Mouse (Mus musculus) stomach, embryonic 15.5 days (tissue): Measurements from ENCODE around the gene Clpp. TPM values are rescaled to one million over a fixed set of nuclear protein-coding genes. Genes with fewer than 3 reads are reported as not detected.

ENCODE experiments used
- ATAC-seq: fragments of 200-750 bp; cut with Nextera tagmentation; 2 replicates; pipeline ENCODE4 v1.8.0; 2017; ENCODE audit warnings: low read depth, moderate number of reproducible peaks, moderate TSS enrichment; ENCODE audit not compliant: insufficient read depth, low FRiP score
- H3K27ac ChIP-seq: fragments of 300-500 bp; sonication (generic); 2 replicates; pipeline ENCODE4 v1.5.1; 2015; ENCODE audit warnings: mild to moderate bottlenecking, inconsistent platforms
- H3K27me3 ChIP-seq: fragments of 300-500 bp; sonication (generic); replicated peaks from 2 replicates; pipeline ENCODE4 v1.6.1; 2015; ENCODE audit warnings: inconsistent platforms
- H3K36me3 ChIP-seq: fragments of 300-500 bp; sonication (generic); 2 replicates; pipeline ENCODE4 v1.6.1; 2015; ENCODE audit warnings: inconsistent platforms
- H3K4me1 ChIP-seq: fragments of 300-500 bp; sonication (generic); 2 replicates; pipeline ENCODE4 v1.6.1; 2015; ENCODE audit warnings: inconsistent platforms
- H3K4me2 ChIP-seq: fragments of 300-500 bp; sonication (generic); 2 replicates; pipeline ENCODE4 v1.6.1; 2015; ENCODE audit warnings: mild to moderate bottlenecking, inconsistent platforms
- H3K4me3 ChIP-seq: fragments of 300-500 bp; sonication (generic); replicated peaks from 2 replicates; pipeline ENCODE4 v1.5.1; 2015; ENCODE audit warnings: inconsistent platforms
- H3K9ac ChIP-seq: fragments of 300-500 bp; sonication (generic); 2 replicates; pipeline ENCODE4 v1.6.1; 2015; ENCODE audit warnings: inconsistent platforms
- H3K9me3 ChIP-seq: fragments of 300-500 bp; sonication (generic); 2 replicates; pipeline ENCODE4 v1.6.1; 2016; ENCODE audit warnings: inconsistent platforms
- WGBS: fragments of 180-500 bp; shearing (Covaris S2); methylation state at CpG from one replicate; pipeline ENCODE4 v1.1.7; 2015; 5-methylcytosine and 5-hydroxymethylcytosine counted together
- polyA plus RNA-seq: library from polyadenylated mRNA; unstranded; fragments of >200 nt; fragmentation: Nextera tagmentation; extraction: Ambion mirVana; gene quantifications from 2 replicates; pipeline ENCODE4 v1.2.1, GENCODE M21; 2015

Gene Clpp
- polyA plus RNA-seq, 1 experiment from 2014 or later = 144 TPM

DNA sequence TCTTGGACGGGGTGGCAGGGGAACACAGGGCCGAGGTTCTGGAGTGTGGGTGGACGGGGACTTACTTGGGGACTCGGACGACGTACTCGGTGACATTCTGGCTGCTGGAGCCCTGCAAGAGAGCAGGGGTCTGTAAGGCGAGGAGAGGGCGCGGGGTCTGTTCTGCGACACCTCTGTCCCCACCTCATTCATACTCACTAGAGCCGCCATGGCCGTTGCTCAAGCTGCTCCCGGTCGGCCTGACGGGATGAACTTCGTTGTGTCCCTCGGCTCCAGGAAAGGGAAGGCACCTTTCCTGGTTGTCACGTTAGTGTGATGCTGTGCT is 20.8 kb downstream of the Clpp start:
- Histone ChIP-seq H3K4me2 (peak overlapping the region; percentile 78), H3K4me1 (peaks cover 6% of the 10 kb centered on the region; the same call in 1 of the 2 replicates), H3K27me3 (no peaks in the 10 kb centered on the region), H3K36me3 (peaks cover 24% of the 10 kb centered on the region), H3K9ac (peak overlapping the region; percentile 70), H3K27ac (peak overlapping the region; percentile 64), H3K9me3 (no peaks in the 10 kb centered on the region), H3K4me3 (peak overlapping the region; percentile 70)
- WGBS = under 1% methylated on average over 19 of the region's 19 CpGs
- ATAC-seq = peak; percentile 15; the same call in 1 of the 2 replicates

DNA sequence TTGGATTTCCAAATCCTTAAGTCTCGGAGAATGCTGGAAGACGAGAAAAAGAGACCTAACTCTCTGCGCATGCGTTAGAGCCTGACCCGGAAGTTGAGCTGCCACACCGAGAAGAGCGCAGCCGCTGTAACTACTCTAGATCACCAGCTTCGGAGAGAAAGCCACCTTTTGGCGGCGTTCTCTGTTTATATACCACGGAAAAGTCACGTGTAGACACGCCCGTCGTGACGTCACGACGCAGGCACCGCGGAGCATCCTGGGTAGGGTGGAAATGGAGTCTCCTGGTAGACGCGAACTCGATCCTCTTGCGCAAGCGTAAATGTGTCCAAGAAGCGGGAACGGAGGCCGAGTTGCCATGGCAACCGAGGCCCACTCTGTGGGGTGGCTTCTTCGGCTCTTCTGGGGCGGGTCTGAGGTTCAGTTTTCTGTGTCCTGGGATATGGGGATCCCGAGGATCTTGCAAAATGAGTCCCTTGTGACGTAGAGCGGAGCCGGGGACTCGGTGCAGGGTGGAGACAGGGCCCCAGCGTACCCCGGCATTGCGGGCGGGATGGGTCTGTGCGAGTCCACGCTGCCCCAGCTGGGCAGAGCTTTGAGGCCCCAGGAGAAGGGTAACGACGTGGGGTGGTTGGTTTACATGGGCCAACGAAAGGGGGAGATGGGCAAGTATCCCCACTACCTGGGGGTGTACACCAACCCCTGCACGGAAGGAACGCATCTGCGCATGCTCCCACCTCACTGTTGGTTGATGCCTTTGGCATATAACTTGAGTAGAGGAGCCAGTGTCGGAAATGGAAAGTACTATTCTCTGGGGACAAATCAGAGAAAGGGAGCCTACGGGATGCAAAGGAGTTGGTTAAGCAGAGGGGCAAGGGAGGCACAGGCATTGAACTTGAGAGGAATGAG is 21.4 kb downstream of the Clpp start, which contains the start of the genes Gtf2f1 and Gm17949:
Gene Gtf2f1, minus strand, starts transcription at position 53 of the 906 bp plus-strand sequence.
Gene Gm17949, plus strand, starts transcription at position 234 of the 906 bp plus-strand sequence.
- peak within 1 kb of the TSS; percentile 70 for H3K4me3 ChIP-seq
- H3K4me1 ChIP-seq = peaks cover 6% of the 10 kb centered on the region; the same call in 1 of the 2 replicates
- peaks cover 18% of the 10 kb centered on the region for H3K36me3 ChIP-seq
- no peaks in the 10 kb centered on the region for H3K27me3 ChIP-seq
- peak within 1 kb of the TSS; percentile 70 for H3K9ac ChIP-seq
- H3K27ac ChIP-seq = peak within 1 kb of the TSS; percentile 94
- H3K9me3 ChIP-seq = no peaks in the 10 kb centered on the region
- WGBS = under 1% methylated on average over 51 of the region's 51 CpGs
- peak within 1 kb of the TSS; percentile 84 for H3K4me2 ChIP-seq
- ATAC-seq = peak; percentile 89

DNA sequence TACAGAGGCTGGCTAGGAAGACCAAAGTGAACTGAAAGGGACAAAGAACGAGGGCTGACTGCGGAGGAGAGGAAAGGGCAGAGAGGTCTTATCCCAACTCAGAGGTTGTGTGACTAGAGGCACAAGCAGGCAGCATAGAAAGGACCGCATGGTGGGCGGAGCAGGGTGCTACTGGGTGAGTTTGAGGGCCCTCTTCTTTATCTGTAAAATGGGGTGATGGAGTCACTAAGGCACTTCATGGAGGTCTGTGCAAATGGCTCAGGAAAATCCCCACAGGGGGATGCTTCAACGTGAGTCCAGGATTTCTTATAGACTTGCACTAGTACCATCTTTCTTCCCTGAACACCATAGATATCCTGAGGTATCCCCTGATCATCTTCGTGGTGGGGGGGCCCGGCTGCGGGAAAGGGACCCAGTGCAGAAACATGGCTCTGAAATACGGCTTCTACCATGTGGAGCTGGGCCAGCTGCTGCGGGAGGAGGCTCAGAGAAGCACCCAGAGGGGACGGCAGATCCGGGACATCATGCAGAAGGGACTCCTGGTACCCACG is 22.2 kb downstream of the Clpp start:
- Histone ChIP-seq H3K4me3 (peak overlapping the region; percentile 70), H3K36me3 (peaks cover 13% of the 10 kb centered on the region; the same call in 1 of the 2 replicates), H3K9ac (0 out of 2 replicates have a peak overlapping the region, but pooled peaks have one; percentile 50), H3K4me1 (peaks cover 6% of the 10 kb centered on the region; the same call in 1 of the 2 replicates), H3K4me2 (peak overlapping the region; percentile 84), H3K9me3 (no peaks in the 10 kb centered on the region), H3K27ac (peak overlapping the region; percentile 94), H3K27me3 (no peaks in the 10 kb centered on the region)
- ATAC-seq = no peak
- 65% methylated on average over 13 of the region's 13 CpGs for WGBS

DNA sequence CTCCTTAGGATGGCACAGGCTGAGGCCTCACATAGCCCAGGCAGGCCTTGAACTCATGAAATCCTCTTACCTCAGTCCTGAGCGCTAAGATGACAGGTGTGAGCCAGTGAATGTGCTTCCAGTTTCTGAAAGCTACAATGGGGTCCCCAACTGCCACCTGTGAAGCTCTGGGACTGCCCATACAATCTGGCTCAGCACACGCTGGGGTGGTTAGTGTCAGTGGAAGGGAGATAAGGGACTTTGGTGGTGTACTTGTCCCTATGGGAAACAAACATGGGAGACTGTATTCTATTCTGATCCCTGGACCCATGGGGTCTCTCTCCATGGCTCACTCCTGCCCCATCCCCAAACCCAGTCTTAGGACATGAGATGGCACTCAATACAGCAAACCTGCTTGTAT is 29.6 kb downstream of the Clpp start:
- no peaks in the 10 kb centered on the region for H3K27me3 ChIP-seq
- H3K9me3 ChIP-seq = no peaks in the 10 kb centered on the region
- no peak overlapping the region for H3K4me3 ChIP-seq
- H3K27ac ChIP-seq = no peak overlapping the region
- no peak overlapping the region for H3K9ac ChIP-seq
- ATAC-seq = peak; percentile 38; the same call in 1 of the 2 replicates
- WGBS = 83% methylated on average over 2 of the region's 2 CpGs
- no peaks in the 10 kb centered on the region for H3K4me1 ChIP-seq
- H3K36me3 ChIP-seq = peaks cover 44% of the 10 kb centered on the region
- H3K4me2 ChIP-seq = no peak overlapping the region

DNA sequence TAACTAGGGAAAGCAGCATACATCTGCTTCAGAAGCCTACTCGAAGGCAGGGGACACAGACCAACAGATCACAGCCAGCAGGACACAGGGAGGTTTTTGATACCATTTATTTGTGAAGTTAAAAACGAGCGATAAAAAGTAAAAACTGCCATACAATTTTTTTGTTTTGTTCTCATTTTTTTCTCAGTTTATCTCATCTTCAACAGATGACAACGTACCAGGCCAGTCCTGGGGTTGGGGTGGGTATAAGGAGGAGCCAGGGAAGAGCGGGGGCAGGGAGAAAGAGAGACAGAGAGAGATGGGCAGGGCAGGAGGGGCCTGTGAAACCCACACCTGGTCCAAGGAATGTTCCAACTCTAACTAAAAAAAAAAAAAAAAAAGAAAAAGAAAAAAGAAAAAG is 30.9 kb downstream of the Clpp start:
- H3K36me3 ChIP-seq = peaks cover 56% of the 10 kb centered on the region
- WGBS = 84% methylated on average over 5 of the region's 5 CpGs
- ATAC-seq = no peak

DNA sequence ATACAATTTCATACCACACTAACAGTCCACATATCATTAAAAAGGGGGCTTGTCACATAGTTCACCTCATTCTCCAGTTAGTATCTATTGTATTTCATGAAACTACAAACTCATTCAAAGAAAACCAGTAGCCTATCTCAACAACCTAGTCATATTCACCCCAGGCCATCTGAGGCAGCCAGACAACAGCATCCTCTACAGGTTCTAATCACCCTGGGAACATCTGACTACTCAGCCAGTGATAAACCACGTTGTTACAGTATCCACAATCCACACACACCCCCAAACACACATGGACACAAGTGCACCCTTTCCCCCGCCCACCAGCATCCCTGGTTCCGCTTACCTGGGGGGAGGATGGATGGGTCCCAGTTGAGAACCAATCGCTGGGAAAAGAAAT is 37.4 kb downstream of the Clpp start:
- H3K27me3 ChIP-seq = no peaks in the 10 kb centered on the region
- H3K4me1 ChIP-seq = peaks cover 17% of the 10 kb centered on the region
- H3K4me2 ChIP-seq = no peak overlapping the region
- WGBS = 89% methylated on average over 4 of the region's 4 CpGs
- no peak overlapping the region for H3K4me3 ChIP-seq
- no peak for ATAC-seq
- H3K9ac ChIP-seq = no peak overlapping the region
- peaks cover 61% of the 10 kb centered on the region for H3K36me3 ChIP-seq
- H3K27ac ChIP-seq = no peak overlapping the region
- no peaks in the 10 kb centered on the region for H3K9me3 ChIP-seq

More for the DNA sequence above, 30.9 kb downstream of the Clpp start:
- no peak overlapping the region for H3K9ac ChIP-seq
- no peak overlapping the region for H3K4me3 ChIP-seq
- no peaks in the 10 kb centered on the region for H3K9me3 ChIP-seq
- H3K4me2 ChIP-seq = no peak overlapping the region
- H3K27me3 ChIP-seq = no peaks in the 10 kb centered on the region
- H3K27ac ChIP-seq = no peak overlapping the region
- no peaks in the 10 kb centered on the region for H3K4me1 ChIP-seq

DNA sequence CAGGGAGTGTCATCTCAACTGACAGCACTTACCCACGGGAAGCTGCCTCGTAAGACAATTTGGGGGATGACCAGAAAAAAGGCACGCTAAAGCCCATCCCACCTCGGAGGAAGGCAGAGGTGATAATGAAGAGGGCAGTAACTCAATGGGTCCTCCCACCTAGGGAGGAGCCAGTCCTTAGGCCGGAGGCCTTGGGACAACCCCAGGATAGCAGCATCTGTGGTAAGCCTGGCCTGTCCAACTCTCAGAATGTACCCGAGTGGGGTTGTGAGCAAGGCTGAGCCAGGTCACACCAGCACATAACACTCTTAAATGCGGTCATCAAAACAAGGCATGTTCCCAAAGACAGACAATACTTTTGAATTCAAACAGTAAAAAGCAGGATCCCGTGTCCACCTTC is 39.6 kb downstream of the Clpp start:
- Histone ChIP-seq H3K4me2 (peak overlapping the region; percentile 76), H3K9me3 (no peaks in the 10 kb centered on the region), H3K4me1 (peaks cover 17% of the 10 kb centered on the region), H3K36me3 (peaks cover 39% of the 10 kb centered on the region), H3K27me3 (no peaks in the 10 kb centered on the region), H3K27ac (no peak overlapping the region), H3K4me3 (peak overlapping the region; percentile 97), H3K9ac (0 out of 2 replicates have a peak overlapping the region, but pooled peaks have one; percentile 100)
- WGBS = 26% methylated on average over 8 of the region's 8 CpGs
- no peak for ATAC-seq

DNA sequence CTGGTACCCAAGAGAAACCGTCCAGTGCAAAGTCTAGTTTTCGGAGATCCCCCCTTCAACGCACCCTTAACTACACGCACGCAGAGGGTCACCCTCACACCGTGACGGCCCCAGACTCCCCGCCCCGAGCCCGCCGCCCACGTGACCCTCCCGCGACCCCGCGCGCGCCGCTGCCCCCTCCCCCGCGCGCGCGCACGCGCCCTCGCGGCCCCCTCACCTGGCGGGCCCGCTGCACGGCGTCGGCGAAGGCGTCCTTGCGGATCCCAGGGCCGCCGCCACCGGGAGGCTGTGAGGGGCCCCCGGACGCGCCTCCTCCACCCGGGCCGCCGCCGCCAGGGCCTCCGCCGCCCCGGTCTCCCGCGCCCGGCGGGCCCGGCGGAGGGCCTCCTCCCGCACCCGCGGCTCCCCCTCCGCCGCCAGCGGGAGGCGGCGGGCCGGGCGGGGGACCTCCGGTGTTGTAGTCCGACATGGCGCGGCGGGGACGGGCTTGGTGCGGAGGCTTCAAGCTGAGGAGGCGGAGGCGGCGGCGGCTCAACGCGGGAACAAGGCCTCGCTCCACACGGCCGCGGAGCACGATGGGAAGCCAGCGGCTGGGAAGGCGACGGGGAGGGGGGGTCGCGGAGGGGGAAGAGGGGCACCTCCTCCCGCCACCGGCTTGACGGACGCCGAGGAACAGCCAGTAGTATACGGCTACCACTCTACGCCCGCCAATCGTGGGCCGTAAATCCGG is 41.0 kb downstream of the Clpp start, which contains the start of gene Khsrp:
Gene Khsrp, minus strand, starts transcription at position 592 of the 730 bp plus-strand sequence.
- H3K27ac ChIP-seq = peak within 1 kb of the TSS; percentile 91
- H3K4me2 ChIP-seq = peak within 1 kb of the TSS; percentile 76
- H3K4me3 ChIP-seq = peak within 1 kb of the TSS; percentile 97
- no peak for ATAC-seq
- peaks cover 25% of the 10 kb centered on the region; the same call in 1 of the 2 replicates for H3K36me3 ChIP-seq
- H3K9ac ChIP-seq = peak within 1 kb of the TSS; percentile 100
- under 1% methylated on average over 61 of the region's 99 CpGs for WGBS
- no peaks in the 10 kb centered on the region for H3K27me3 ChIP-seq
- peaks cover 17% of the 10 kb centered on the region for H3K4me1 ChIP-seq
- H3K9me3 ChIP-seq = no peaks in the 10 kb centered on the region

DNA sequence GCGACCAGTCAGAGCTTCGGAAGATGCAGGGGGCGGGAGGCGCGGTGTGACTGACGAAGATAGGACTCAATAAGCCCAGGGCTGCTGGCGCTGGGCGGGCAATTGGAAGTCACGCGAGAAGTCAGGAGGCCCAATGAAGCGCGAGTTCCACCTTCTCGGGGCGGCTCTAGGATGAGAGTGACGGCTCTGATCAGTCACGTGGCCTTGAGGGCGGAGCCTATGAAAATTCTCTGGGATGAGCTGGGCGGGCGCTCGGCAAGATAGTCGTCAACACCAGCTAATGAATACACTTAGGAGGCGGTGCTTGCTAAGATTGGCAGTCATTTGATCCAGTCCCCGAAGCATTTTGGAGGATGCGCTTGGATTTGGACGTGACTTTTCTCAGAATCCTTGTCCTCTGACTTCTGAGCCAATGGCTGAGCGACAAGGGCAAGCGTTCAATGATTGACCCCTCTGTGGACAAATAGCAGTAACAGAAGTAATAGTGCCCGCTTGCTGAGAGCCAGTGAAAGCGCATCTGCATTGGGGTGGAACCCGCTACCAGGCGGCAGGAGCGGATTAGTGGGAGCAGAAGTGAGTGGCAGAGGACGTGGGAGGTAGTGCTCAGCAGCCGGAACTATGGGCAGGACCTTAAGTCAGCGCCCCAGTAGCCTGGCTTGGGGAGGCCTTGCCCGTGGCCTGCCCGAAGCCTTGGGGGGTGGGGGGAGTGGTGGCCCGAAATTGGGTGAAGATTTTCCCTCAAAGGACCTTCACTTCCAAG is 41.7 kb downstream of the Clpp start:
- peak; percentile 96 for ATAC-seq
- peak overlapping the region; percentile 97 for H3K4me3 ChIP-seq
- H3K27me3 ChIP-seq = no peaks in the 10 kb centered on the region
- no peak overlapping the region for H3K9ac ChIP-seq
- under 1% methylated on average over 38 of the region's 38 CpGs for WGBS
- no peaks in the 10 kb centered on the region for H3K9me3 ChIP-seq
- peak overlapping the region; percentile 91 for H3K27ac ChIP-seq
- peak overlapping the region; percentile 67 for H3K4me2 ChIP-seq
- H3K4me1 ChIP-seq = peaks cover 17% of the 10 kb centered on the region
- peaks cover 18% of the 10 kb centered on the region; the same call in 1 of the 2 replicates for H3K36me3 ChIP-seq

DNA sequence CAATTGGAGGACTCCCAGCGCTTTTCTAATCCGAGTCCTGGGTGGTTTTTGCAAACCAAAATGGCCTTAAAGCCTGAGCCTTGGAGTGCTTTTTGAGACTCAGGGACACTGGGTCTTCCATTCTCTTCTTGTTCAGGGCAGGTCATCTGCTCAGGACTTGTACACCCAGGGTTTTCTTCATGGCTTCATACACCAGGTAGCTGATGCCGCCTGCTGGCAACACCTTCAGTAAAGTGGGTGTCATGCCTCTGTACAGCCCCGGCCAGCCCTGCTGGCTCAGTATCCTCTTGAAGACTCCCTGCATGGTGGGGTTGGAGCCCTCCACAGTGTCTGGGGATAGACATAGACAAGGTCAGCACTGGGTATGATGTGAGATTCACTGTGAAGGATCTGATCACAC is 42.7 kb downstream of the Clpp start:
- Histone ChIP-seq H3K4me3 (no peak overlapping the region), H3K9ac (no peak overlapping the region), H3K4me2 (peak overlapping the region; percentile 67)

DNA sequence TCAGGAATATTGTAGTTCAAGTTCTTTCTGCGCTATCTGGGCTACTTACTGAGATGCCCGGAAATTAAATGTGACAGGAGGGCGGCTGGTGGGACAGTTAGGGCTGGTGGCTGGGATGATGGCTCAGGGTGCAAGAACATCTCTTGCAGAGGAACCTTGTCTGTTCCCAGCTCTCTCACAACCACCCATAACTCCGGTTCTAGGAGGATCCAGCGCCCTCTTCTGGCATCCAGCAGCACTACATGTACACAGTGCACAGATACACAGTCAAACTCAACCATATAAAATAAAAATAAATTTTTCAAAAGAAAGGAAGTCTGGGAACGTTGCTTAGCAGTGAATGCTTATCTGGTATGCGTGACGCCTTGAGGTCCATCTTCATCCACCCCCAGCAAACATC is 48.9 kb downstream of the Clpp start:
- Histone ChIP-seq H3K36me3 (no peaks in the 10 kb centered on the region), H3K27ac (no peak overlapping the region), H3K9me3 (no peaks in the 10 kb centered on the region), H3K9ac (no peak overlapping the region), H3K4me2 (no peak overlapping the region), H3K27me3 (no peaks in the 10 kb centered on the region), H3K4me1 (no peaks in the 10 kb centered on the region), H3K4me3 (no peak overlapping the region)
- WGBS = 39% methylated on average over 8 of the region's 8 CpGs
- no peak for ATAC-seq

More for the DNA sequence above, 42.7 kb downstream of the Clpp start:
- Histone ChIP-seq H3K27ac (peak overlapping the region; percentile 91; the same call in 1 of the 2 replicates), H3K36me3 (peaks cover 10% of the 10 kb centered on the region; the same call in 1 of the 2 replicates), H3K27me3 (no peaks in the 10 kb centered on the region), H3K9me3 (no peaks in the 10 kb centered on the region), H3K4me1 (peaks cover 17% of the 10 kb centered on the region)
- ATAC-seq = no peak
- 85% methylated on average over 4 of the region's 4 CpGs for WGBS
